Mouse (Mus musculus): ENCODE data around the gene Ciao2b. TPM values are rescaled to one million over a fixed set of nuclear protein-coding genes. Genes with fewer than 3 reads are reported as not detected.
"Not testable (repeated sequence)": the region's sequence is repeated elsewhere in the genome, so short reads cannot be mapped to it uniquely, and the experiment has no call there.

Ciao2b gene
- 10 to 100 TPM; 24.9 to 35.8 TPM for total RNA-seq (2021)

GRCm38 (mm10) chr8:104641426-104642323, at the start of gene Ciao2b:
Gene Ciao2b (minus strand): TSS chr8:104641965.
- peak; percentile 79 to 81 for DNase-seq (ENCODE audit: extremely low spot score in 1 of 2, low spot score in 1 of 2)

DNA sequence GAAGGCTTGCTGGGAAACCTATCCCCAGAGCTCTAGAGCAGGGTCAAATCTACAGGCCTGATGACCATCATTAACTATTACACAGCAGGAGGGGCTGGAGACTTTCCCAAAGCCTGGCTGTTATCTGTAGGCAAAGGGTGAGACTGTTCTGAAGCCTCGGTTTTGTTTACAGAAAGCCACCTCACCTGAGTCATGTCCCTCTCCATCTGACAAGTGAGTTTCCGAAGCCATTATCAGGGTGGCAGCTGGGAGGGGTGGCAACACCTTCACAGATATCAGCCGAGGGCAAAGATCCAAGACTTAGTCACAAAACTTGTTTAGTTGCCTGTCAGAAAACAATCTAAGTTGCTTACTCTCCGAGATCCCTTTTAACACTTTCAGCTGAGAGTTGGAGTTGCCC, 46.7 kb upstream of the Ciao2b start:
- DNase-seq (ENCODE audit: extremely low spot score in 1 of 2, low spot score in 1 of 2), result no peak

- no peak for DNase-seq (ENCODE audit: extremely low spot score in 1 of 2, low spot score in 1 of 2)
Observed at GRCm38 (mm10) chr8:104655614-104656013, 13.8 kb upstream of the Ciao2b start.

DNA sequence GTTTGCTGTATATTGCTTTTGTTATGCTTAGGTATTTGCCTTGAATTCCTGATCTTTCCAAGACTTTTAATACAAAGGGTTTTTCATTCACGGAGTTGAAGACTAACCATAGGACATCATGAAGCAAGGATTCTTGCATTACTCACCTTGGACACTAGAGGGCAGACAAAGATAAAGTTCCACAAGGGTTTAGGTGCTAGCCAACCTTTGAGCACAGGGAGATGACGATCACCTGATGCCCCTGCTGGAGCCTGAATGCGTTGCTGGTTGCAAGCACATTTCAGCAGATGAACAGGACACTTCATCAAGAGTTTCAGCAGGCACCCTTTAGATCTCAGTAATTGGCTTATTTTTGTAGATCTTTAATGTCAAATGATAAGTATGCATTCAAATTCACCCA, 13.2 kb upstream of the Ciao2b start:
- DNase-seq (ENCODE audit: extremely low spot score in 1 of 2, low spot score in 1 of 2), result peak in 1 of 2 experiments; percentile 69

GRCm38 (mm10) chr8:104644187-104644586, 2.4 kb upstream of the Ciao2b start:
- DNase-seq (ENCODE audit: extremely low spot score in 1 of 2, low spot score in 1 of 2), result not testable (repeated sequence)

GRCm38 (mm10) chr8:104642324-104642654, 524 bp upstream of the Ciao2b start:
- no peak for DNase-seq (ENCODE audit: extremely low spot score in 1 of 2, low spot score in 1 of 2)

DNA sequence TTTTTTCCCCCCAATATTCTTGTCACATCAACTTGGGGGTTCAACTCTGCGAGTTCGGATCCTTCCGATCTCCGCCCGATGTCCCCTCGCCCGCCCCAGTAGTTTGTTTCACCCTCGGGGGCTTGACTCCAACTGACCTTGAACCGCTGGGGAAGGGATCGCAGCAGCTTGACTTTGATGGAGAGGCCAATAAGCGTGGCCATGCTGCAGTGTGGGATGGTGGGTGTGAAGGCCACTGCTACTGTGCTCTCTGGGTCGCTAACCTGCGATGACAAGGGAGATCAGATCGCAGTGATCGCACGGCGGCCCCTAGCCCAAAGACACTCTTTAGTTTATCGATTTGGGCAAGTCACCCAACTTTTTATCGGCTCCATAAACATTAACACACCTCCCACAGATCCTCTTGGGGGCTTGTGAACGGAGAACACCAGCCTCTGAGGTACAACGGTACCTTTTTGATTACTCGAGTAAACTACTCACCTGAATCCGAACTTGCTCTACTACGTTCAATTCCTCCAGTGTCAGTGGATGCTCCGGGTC, 864 bp downstream of the Ciao2b start:
- DNase-seq (ENCODE audit: extremely low spot score in 1 of 2, low spot score in 1 of 2), result no peak

GRCm38 (mm10) chr8:104640241-104640640, 1.5 kb downstream of the Ciao2b start:
- peak in 1 of 2 experiments; percentile 0 for DNase-seq (ENCODE audit: extremely low spot score in 1 of 2, low spot score in 1 of 2)

GRCm38 (mm10) chr8:104638010-104638409, 3.8 kb downstream of the Ciao2b start:
- no peak for DNase-seq (ENCODE audit: extremely low spot score in 1 of 2, low spot score in 1 of 2)

DNA sequence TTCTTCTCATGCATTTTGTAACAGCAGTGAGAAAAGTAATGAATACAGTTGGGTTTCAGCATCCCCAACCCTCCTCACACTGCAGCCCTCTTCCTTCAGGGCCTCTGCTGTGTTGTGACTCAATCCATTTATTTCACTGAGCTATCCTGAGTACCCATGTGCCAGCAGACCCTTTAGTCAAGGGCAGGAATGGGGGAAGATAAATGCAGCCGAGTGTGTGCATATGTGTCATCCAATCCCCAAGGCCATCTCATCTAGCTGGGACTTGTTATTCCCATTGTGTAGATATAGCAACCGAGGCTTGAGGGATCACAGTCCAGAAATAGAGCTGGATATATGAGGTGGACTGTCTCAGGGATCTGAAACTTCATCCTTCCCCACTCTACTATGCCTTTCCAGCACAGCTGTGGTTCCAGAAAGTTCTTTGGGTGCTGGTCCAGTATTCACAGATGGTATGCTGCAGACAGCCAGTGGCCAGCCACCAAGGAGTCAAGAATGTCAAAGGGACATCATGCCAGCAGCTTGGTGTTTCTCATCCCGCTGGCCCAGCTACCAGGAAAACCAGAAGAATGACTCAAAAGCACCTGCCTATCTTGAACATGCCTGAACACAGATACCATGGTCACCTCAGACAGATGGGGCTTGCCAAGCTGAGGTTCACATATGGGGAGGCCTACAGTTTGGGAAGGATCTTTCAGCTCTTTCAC, 6.6 kb downstream of the Ciao2b start:
- DNase-seq (ENCODE audit: extremely low spot score in 1 of 2, low spot score in 1 of 2), result no peak

GRCm38 (mm10) chr8:104633156-104633744, 8.5 kb downstream of the Ciao2b start:
- DNase-seq (ENCODE audit: extremely low spot score in 1 of 2, low spot score in 1 of 2), result no peak

DNA sequence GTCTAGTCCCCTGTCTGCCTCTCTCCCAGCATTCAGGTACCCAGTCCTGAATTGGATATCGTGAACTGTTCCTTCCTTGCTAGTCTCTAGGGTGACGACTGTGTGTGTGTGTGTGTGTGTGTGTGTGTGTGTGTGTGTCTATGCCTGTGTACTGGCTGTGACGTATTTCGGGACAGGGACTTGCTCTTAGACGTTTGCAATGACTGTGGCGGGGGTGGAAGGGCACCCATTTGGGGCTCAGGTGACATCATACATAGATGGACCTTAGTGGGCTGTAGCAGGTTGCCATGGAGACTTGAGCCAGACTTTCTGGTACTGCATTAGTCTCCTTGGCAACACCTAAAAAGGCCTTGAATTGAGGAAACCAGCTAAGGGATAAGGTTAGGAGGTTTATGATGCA, 9.3 kb downstream of the Ciao2b start:
- no peak for DNase-seq (ENCODE audit: extremely low spot score in 1 of 2, low spot score in 1 of 2)

- DNase-seq (ENCODE audit: extremely low spot score in 1 of 2, low spot score in 1 of 2), result no peak
Observed at GRCm38 (mm10) chr8:104631975-104632374, 9.8 kb downstream of the Ciao2b start.

GRCm38 (mm10) chr8:104630981-104631663, 10.6 kb downstream of the Ciao2b start, which contains the start of gene Rrad:
Gene Rrad (minus strand): TSS chr8:104631327.
- no peak for DNase-seq (ENCODE audit: extremely low spot score in 1 of 2, low spot score in 1 of 2)

DNA sequence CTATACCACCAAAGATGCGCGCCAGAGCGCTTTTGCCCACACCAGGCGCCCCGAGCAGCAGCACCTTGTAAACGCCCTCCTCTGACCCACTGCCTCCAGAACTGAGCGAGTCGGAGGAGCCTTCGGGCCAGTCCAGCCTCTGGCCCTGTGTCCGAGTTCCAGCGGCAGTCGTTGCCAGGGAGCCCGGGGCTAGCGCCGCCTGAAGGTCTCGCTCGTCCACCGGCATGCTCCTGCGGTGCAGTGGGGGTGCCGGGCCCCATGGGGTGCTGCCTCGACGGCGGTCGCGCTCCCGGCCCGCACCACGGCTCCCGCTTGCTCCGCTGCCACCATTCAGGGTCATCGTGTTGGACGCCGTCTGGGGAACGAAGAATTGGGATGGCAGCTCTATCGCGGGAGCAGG, 11.2 kb downstream of the Ciao2b start:
- no peak for DNase-seq (ENCODE audit: extremely low spot score in 1 of 2, low spot score in 1 of 2)

DNA sequence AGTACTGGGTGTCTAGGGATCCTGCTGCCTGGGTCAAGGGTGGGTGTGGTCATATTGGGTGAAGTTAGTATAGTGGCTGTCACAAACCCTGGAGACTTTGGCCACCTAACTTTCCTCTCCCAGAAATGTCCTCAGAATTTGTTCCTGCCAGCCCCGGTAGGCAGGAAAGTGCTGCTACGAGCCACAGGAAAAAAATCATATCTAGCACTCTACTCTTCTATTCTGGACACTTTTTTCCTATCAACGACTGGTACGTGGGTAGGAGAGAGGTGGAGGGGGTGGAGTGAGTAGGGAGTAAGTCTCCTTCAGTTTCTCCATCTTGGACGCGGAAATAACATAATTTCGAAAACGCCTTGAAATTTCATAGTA, 11.7 kb downstream of the Ciao2b start:
- DNase-seq (ENCODE audit: extremely low spot score in 1 of 2, low spot score in 1 of 2), result no peak

- no peak for DNase-seq (ENCODE audit: extremely low spot score in 1 of 2, low spot score in 1 of 2)
Observed at GRCm38 (mm10) chr8:104629306-104630110, 12.3 kb downstream of the Ciao2b start.

DNA sequence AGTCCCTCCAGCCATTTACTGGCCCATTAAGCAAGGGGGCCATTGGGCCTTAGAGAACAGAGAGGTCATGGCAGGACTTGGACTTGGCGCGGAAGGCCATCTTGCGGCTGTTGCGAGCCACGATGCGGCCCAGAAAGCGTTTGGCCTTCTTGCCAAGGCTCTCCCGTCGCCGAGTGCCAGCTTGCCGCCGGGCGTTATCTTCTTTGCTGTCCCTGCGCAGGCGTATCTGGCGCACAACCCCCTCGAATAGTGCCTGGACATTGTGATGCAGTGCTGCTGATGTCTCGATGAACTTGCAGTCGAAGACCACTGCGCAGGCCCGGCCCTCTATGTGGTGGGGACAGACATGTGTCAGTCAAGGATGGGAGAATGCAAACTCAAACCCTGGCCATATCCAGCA, 13.4 kb downstream of the Ciao2b start:
- no peak for DNase-seq (ENCODE audit: extremely low spot score in 1 of 2, low spot score in 1 of 2)

DNA sequence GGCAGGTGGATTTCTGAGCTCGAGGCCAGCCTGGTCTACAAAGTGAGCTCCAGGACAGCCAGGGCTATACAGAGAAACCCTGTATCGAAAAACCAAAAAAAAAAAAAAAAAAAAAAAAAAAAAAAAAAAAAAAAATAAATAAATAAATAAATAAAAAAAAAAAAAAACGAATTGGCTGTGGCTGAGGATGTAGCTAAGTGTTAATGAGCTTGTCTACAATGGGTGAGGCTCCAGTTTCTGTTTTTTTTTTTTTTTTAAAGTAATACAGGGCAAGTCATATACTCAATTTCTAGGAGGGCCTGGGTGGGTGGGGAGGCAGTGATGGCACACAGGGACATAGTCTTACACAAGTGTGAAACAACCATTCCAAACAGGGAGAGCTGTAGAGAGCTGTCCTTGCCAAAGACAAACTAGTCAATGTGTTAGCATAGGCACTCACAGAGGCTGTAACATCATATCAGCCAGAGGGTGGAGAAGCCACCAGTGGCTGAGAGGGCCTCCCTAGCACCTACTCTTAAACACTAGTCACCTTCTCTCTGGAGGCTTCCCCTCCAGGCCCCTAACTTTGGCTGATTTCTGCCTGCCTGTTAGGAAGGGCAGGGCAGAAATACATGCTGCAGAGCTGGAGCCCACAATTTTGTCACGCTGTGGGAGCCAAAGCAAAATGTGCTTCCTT, 14.6 kb downstream of the Ciao2b start:
- no peak for DNase-seq (ENCODE audit: extremely low spot score in 1 of 2, low spot score in 1 of 2)
